Mouse (Mus musculus) mature B cell (primary cell): ENCODE data around the gene Hnf4a.

ENCODE experiments used
- in situ Hi-C: fragments of 300-500 bp; cut with MboI; formaldehyde crosslinking; loops from 2 replicates; pipeline ENCODE4 v1.14.3; 2019

Hnf4a gene

DNA sequence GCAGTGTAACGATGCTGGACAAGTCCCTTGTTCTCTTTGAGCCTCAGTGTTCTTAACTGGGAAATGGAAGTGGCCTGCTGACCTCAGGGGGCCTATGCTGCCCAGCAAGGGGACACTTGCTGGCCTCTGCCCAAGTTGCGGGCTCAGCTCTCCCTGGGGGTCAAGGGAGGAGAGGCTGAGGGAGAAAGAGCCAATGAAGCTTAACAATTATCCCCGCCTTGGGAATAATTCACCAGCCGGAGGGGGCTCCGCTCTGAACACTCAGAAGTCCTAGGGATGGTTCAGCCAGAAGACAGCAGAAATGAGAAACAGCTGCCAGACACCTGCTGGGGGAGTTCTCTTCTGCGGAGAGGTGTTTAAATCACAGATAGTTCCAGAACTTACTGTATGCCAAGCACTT is 43.2 kb downstream of the Hnf4a start:
- in situ Hi-C loops = no loop called here

DNA sequence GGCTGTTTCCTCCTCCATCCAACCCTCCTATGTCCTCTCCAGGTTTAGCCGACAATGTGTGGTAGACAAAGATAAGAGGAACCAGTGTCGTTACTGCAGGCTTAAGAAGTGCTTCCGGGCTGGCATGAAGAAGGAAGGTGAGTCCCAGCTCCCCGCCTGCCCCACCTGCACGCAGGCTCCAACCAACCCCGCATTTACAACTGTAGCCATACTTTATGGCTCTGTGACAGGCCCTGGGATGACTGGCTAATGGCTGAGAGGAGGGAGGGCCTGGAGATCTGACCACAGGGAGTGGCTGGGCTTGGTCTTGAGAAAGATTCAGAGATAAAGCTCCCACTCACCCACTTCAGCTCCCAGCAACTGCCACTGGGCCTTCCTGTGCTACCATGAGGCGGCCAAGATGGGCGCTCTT is 45.9 kb downstream of the Hnf4a start:
- in situ Hi-C loops = no loop called here

DNA sequence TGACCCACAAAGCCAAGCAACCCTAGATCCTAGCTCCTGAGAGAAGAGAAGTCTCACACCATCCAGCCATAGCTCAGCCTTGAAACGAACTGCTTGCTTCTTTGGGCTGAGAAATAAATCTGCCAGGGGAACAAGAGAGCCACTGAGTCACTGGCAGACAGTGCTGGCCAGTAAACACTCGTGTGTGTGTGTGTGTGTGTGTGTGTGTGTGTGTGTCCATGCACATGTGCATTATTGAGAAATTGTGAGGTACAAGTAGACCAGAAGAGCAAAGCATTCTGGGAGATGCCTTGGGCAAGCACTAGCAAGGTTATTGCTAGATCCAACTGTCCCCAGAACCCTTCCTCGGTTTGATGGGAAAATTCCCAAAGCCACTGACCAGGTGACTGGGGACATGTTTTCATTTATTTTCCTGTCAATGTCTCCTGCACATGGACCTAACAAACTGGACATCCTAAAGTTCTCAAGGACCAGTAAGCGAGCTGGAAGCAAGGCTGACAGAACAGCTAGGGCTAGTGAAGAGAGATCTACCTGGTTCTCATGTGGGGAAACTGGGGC is 47.9 kb downstream of the Hnf4a start:
- in situ Hi-C loops = no loop called here

DNA sequence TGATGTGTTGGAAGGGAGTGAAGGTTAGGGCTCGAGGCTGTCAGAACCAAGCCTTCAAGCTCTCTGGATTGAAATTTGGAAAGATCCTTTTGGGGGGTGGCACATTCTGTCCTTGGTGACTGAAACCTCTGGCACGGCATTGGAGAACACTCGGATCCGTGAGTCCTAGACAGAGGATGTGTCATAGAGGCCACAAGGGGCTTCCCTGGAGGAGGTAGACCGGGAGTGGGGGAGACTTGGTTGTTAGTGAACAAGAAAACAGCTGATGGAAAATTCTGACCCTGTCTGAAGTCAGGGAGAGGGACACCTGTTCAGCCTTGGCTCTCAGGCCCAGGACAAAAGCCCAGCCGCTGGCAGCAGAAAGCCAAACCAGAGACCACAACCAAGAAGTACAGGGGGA is 48.4 kb downstream of the Hnf4a start:
- in situ Hi-C loops = no loop called here

DNA sequence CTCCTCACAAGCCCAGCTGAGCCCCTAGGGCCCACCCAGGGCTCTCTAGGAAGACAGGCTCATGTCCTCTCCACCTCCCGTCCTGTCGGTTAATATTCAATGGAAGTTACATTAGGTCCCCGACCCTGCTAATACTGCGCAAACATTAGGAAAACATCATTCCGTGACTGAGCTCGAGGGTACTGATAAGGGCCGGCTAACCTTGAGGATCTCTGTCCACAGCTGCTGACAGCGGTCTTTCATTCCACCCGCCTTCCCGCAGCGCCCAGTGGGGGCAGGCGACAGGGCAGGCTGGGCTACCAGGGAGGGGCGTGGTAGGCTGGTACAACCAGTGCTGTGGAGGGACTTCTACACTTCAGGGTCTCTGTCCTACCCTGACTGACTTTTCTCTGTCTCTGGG is 48.8 kb downstream of the Hnf4a start:
- in situ Hi-C loops = no loop called here

DNA sequence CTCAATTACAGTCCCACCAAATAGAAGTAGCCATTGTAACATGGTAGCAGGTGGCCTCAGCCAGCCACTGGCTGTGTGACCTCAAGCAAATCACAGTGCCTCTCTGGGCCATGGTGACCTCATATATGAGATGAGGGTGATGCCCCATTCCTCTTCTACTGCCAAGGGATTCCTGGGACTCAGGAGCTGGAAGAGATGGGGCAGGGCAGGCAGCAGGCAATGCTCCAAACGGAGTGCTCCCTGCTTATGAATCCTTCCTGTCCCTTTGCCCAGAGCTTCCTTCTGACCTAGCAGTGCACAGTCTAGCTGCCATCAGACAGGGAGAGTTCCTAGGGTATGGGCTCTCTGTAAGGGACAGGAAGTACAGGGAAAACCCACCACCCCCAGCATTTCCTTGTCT is 51.9 kb downstream of the Hnf4a start:
- in situ Hi-C loops = no loop called here

DNA sequence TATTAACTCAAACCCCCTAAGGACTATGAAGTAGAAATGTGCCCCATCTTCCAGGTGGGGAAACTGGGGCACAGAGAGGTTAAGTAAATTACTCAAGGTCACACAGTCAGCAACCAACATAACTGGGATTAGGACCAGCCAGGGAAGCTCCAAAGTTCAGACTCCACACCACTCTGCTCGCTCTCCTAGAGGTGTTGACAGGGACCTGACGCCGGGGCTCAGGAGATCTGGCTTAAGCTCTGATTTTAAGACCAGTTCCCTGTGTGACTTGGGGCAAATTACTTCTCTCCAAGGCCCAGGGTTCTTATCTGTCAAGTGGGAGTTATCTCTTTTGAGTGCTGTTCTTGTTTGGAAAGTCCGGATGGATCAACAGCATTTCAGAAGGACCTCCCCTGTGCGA is 52.6 kb downstream of the Hnf4a start:
- in situ Hi-C loops = no loop called here

DNA sequence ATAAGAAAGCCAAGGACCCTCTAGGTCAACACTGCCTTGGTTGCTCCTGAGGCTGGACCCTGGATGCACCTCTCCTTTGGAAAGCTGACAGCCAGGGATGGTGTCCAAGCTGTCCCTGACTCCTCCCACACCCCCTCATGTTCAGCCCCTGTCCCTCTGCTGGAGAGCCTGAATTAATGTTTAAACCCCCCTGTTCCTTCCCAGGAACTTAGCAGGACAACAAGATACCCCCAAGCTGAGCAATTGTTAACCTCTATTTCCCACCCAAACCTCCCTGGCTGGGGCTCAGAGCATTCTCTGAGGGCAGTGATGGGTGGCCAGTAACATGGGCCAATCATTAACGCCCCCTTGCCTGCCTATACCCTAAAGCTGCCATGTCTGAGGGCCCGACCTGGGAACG is 53.6 kb downstream of the Hnf4a start:
- in situ Hi-C loops = no loop called here

DNA sequence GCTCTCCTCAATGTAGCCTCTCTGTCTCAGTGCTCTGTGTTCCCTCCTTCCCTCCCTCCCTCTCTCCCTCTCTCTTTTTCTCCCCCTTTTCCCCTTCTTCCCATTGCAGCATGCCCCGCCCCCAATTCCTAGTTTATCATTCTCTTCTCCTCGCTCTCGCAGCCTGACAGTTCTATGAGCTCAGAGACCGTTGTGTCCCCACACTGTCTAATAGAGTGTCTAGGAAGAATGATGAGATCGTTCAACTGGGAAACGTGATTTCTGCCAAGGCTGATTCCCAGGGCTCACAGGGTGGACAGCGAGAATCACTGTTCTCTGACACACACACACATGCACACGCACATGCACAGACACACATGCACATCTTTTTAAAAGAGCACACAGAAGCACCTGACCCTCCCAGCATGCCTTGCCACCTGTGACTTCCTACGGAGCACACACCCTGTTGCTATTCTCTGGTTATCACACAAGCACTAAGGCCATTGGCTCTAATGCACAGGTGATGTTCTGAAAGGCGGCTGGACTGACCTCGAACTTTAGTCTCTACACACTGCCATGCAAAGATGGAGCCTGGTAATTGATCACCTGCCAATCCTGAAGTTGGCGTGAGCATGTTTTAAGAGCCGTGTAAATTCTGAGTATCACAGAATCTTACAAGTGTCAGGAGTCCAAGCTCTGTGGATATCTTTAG is 54.8 kb downstream of the Hnf4a start:
- in situ Hi-C loops = no loop called here

DNA sequence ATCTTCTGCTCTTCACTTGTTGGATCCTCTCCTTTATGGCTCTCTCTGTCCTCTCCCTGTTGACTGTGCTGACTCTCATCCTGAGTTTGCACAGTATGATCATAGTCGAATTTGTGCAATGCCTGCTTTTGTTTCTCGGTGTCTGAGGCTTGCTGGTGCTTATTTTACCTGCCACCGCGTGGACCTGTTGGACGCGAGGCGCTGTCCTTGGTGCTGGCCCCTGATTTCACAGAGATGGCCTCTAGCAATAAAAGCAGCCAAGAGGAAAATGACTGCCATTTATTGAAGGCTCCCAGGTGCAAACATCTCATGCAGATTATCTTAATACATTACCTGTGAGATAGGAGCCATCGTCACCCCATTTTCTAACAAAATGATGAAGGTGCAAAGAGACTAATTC is 58.0 kb downstream of the Hnf4a start:
- in situ Hi-C loops = no loop called here

DNA sequence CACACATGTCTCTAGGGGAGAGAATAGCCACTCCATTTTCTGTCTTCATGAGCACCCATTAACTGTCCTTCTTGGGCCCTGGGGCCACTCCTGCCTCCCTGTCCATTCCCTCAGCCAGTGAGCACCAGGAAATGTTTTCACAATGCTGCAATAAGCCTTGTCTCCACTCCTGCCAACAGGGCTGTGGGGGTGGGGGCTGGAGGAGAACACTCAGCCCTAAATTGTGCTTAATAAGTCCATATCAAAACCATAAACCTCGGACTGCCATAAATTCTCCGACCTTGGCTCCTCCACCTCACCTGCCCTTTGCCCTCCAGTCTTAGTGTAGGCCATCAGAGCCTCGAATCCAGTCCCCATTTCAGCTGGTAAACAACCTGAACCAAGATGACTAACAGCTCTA is 67.7 kb downstream of the Hnf4a start:
- in situ Hi-C loops = no loop called here

DNA sequence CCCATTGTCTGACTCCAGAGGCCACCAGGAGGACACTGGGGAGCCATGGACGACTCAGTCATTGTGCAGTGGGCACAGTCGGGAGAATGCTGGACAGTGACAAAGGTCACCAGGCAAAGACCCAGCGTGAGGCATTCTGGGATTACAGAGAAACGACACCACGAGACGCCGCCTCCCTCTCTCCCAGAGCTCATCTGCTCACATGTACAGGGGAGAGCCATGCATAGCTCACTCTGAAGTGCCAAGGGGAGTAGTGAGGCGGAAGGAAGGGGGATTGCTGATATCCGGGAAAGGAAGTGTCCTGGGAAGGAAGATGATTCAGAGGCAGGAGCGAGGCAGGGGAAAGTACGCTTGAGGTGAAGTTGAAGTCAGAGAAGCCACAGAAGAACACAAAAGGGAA is 68.6 kb downstream of the Hnf4a start:
- in situ Hi-C loops = no loop called here

DNA sequence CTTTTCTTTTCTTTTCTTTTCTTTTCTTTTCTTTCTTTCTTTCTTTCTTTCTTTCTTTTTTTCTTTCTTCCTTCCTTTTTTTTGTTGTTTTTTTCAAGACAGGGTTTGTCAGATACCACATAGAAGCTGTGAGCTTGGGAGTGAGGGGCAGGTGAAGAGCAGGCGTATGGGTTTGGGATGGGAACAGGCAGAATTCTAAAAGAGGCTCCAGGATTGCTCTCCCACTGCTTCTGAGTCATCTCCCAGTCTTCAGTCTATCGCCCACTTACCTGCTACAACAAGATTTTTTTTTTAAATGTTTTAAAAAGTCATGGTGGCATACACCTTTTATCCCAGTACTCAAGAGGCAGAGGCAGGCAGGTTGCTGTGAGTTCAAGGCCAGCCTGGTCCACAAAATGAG is 71.4 kb downstream of the Hnf4a start:
- in situ Hi-C loops = no loop called here

DNA sequence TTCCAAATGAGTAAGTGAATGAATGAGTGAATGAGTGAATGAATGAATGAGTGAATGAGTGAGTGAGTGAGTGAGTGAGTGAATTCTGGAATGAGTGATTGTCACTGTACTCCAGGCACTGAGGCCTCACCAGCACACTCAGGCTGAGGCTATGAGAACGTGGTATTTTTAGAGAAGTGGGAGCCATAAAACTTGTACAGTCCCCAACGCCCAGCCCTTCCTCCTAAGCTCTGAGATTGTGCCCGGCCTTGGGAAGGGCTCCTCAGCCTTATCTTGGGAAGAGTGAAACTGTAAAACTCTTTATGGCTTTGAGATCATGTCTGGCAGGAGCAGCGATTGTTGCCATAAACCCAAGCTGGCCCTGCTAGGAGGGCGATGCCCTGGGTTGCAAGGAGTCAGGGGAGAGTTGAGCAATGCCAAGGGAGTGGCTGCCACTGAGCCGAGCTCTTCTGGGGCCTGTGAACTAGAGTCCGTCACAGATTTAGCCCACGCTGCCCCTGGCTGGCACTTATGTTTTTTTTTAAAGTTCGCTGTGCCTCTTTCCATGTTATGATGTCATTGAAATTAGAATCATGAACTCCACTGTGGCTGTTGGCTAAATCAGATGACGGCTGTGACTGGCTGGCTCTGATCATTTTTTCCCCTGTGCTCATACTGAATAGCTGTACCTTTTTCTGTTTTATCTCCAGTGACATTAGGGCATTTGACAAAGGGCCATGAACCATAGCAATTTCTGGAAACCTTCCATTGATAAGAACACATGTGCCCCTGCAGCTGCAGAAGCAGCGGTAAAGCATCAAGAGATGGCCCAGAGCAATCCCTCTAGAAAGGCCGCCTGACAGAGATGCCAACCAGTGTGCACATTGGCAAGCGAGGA is 73.7 kb downstream of the Hnf4a start:
- in situ Hi-C loops = no loop called here

DNA sequence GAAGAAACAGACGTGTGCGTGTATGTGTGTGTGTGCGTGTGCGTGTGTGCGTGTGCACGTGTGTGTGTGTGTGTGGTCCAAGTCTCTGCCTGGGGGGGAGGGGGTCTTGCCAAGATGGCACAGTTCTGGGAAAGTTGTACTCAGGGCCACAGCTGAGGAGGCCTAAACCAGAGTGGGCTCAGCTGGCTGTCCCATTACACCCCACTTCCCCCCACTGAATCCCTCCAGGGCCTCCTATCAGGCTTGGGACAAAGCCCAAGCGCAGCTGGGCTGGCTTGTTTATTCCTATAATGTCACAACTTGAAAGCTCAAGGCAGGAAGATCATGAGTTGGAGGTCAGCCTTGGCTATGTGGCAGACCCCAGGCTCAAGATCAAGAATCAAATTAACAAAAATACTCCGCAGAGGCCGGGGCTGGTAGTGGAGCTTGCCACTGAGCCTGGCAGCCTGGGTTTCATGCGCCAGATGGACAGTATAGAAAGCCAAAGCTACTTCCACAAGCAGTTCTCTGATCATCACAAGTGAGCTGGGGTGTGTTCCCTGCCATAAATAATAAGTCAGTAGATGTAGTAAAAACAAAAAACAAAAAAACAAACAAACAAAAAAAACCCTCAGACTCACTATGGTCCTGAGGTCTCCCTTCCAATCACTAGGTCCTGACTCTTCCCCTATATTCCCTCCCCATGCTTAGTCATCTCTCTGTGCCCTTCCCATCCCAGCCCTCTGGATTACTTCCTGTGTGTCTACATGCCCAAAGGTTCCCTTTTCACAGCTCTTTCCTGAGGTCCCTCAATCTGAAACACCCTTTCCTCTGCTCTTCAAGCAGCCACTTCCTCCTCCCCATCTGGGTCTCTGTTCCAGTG is 76.8 kb downstream of the Hnf4a start:
- in situ Hi-C loops = no loop called here

DNA sequence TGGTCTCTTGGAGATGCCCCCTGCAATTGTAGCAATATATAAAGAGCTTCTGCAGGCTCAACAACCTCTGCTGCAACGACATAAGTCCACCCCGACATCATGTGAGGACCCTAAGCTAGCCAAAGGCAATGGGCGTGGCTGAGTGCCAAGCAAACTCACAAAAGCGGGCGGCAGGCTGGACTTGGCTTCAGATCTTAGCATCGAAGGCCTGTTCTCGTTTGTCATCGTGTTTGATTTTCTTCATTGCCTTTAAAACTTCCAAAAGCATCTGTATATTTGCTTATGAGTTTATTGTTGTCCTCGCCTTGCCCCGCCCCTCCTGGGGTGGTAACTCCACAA is 77.4 kb downstream of the Hnf4a start:
- in situ Hi-C loops = no loop called here

DNA sequence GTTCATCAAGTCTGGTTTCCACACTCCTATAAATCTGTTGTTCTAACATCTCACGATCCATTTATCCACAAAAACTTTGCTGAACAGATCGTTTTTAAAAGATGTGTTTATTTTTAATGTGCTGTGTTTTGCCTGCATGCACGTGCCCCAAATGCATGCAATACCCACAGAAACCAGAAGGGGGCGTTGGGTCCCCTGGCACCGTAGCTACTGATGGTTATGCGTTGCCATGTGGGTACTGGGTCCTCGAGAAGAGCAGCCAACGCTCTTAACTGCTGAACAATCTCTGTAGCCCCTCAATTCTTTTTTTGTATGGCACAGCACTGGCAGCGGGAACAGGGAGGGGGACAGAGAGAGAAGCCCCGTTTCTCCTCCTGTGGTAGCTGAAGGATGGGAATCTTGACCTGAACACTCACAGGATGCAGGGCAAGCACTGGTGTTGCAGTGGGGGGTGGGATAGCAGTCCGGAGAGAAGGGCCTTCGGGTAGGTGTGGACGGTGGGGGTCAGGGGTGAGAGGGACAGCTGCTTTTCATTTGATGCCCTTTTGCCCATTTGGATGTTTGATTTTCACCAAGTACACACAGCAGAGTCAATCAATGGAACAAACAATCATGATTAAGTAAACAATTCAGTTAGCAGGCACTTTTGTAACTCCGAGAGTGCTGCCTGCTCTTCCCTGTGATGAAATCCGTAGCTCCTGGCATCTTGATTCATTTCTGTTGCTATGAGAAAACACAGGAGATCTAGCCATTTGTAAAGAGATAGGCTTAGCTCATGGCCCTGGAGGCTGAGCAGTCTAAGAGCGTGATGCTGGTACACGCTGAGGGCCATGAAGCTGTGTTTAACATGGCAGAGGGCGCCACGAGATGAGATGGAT is 80.0 kb downstream of the Hnf4a start:
- in situ Hi-C loops = no loop called here

DNA sequence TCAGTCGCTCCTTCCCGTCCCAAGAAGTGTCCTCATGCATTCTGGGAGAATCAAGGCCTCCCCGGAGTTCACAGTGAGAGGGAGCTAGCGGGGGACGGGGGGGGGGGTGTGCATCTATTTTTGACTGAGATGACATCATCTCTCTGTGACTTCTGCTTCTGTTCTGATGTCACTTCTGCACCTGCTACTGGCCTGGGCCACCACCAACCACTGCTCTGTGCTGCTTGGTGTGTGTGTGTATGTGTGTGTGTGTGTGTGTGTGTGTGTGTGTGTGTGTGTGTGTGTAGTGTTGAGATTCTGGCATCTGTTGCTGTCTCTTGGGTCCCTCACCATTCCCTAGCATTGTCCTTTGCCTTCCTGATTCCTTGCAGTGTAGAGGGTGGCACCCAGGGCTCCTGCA is 80.9 kb downstream of the Hnf4a start:
- in situ Hi-C loops = no loop called here

DNA sequence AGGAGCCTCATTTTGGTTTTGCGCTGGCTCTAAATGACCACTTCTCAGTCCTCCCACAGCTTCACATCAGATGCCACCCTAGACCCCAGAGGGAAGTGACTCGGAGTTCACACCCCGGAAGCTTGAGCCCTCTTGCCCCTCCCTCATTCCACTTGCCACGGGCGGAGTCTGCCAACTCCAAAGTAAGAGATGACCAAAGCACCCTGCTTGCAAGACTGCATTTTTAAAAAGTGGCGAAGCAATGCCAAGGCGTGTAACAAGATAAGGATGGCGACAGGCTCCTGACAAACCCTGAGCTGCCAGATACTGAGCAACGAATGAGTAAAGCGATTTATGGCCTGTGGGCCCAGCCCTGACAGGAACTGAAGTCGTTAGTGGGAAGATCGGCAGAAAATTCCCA is 83.6 kb downstream of the Hnf4a start:
- in situ Hi-C loops = no loop called here

DNA sequence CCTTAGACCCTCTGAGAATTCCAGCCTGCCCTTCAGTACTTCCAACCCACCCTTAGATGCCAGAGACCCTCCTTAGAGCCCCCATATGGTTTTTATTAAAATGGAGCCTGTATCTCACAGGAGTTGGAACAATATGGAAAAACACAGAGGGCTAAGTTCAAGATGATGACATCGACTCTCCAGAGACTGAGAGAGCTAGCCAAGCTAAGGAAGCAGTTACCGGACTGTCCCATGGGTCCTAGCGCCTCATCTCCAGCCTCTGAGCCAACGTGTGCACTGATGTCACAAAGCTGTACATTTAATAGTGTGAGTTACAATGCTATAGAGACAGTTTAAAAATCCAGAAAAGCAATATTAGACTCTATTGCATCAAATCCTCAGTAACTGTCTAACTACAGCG is 84.4 kb downstream of the Hnf4a start:
- in situ Hi-C loops = no loop called here

DNA sequence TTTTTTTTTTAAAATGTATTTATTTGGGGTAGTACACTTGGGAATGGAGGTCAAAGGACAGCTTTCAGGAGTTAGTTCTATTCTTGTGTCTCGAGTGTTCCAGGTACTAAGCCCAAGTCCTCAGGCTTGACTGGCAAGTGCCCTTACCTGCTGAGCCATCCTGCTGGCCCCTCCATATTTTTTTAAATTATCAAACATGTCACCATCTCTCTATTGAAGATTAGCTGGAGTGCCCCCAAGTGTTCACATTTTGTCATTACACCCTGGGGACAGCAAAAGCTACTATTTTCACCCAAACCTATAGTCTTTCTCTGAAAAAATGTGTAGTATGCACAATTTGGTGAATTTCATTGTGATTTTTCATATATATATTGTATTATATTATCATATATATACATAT is 85.5 kb downstream of the Hnf4a start:
- in situ Hi-C loops = no loop called here
